Mouse (Mus musculus): Measurements from ENCODE around the gene Pign. TPM values are rescaled to one million over a fixed set of nuclear protein-coding genes. Genes with fewer than 3 reads are reported as not detected.

Gene Pign
- polyA plus RNA-seq, 1 experiment from 2014 or later, result 12.8 TPM

DNA sequence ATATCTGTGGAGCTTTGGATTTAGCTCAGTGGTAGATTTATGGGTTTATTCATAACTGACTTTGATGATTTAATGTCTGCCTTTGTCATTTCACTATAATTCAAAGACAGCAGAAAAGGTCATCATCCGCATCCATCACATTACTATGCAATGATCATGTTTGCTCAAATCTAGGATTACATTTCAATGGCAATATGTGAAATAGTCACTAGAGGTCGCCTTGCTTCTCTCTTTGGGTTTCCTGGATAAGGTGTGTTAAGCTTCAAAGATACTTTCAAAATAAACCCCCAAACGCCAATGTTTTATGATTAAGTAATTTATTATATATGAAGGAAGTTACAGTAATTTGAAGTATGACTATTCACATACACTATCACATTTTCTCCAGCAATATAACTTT, 3.5 kb downstream of the Pign start:
- 22% methylated on average over 3 of the region's 3 CpGs for WGBS
- Histone ChIP-seq H3K4me1 (peaks cover 5% of the 10 kb centered on the region; the same call in 1 of the 2 replicates), H3K36me3 (peaks cover 20% of the 10 kb centered on the region), H3K27me3 (ENCODE audit: insufficient read depth, poor library complexity, severe bottlenecking) (no peaks in the 10 kb centered on the region), H3K4me3 (no peak overlapping the region), H3K27ac (no peak overlapping the region), H3K9me3 (no peaks in the 10 kb centered on the region)
- no peak for DNase-seq (ENCODE audit: low spot score)

DNA sequence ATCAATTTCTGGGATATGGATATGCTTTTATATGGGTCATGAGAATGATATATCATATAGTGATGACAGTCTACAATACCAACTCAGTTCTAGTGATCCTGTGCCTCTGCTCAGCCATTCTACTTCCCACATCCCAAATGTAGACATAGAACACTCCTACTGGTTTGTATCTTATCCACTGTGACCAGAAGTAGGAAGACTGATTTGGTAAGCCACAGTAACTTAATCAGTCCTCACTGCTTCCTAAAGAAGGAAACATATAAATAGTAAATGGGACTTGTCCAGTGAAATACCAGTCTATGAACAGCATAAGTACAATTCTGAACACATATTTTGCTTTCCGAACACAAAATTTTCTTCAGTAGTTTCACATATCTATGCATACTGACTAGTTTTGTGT, 9.5 kb downstream of the Pign start:
- 96% methylated on average over 1 of the region's 1 CpGs for whole genome bisulfite sequencing
- no peak for DNase-seq (ENCODE audit: low spot score)
- H3K27ac ChIP-seq, result no peak overlapping the region

DNA sequence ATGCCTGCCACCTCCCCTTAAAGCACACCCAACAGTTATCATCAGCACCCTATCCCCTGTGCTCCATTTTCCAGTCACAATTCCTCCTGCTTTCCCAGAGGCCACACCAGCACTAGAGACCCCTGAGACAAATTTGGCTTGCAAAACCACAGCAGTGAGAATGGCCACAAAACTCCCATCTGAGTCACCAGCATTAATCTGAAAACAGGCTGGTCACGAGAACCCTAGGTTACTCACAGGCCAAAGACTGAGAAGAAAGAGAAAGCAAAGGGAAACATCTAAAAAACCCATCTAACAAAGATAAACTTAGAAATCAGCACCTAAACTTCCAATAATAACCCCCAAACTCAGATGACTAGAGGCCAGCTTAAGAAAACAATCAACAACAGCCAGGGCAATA, 12.8 kb downstream of the Pign start:
- Histone ChIP-seq H3K9me3 (no peaks in the 10 kb centered on the region), H3K27me3 (ENCODE audit: insufficient read depth, poor library complexity, severe bottlenecking) (no peaks in the 10 kb centered on the region), H3K4me1 (no peaks in the 10 kb centered on the region), H3K27ac (no peak overlapping the region), H3K4me3 (no peak overlapping the region), H3K36me3 (peaks cover 28% of the 10 kb centered on the region)
- WGBS, result 93% methylated on average over 1 of the region's 1 CpGs
- no peak for DNase-seq (ENCODE audit: low spot score)

More for the DNA sequence above, 9.5 kb downstream of the Pign start:
- Histone ChIP-seq H3K36me3 (peaks cover 30% of the 10 kb centered on the region), H3K4me1 (no peaks in the 10 kb centered on the region), H3K4me3 (no peak overlapping the region), H3K27me3 (ENCODE audit: insufficient read depth, poor library complexity, severe bottlenecking) (no peaks in the 10 kb centered on the region), H3K9me3 (no peaks in the 10 kb centered on the region)

DNA sequence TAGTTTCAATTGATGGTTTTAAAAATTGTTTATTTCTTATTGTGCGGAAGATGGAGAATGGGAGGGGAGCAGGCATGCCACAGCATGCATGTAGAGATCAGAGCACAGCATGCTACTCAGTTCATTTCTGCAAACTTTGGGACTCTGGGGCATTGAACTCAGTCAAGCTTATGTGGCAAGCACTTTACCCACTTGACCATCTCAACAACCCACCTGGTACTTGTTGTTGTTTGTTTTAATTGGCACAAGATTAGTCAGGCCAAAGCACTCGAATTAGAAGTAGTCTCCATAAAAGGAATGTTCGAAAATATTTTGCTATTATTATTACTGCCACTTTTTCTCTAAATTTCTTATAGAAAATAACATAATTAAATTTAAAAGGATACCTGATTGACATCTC, 19.4 kb downstream of the Pign start:
- 86% methylated on average over 3 of the region's 3 CpGs for WGBS
- Histone ChIP-seq H3K9me3 (no peaks in the 10 kb centered on the region), H3K27ac (no peak overlapping the region), H3K4me3 (no peak overlapping the region), H3K27me3 (ENCODE audit: insufficient read depth, poor library complexity, severe bottlenecking) (no peaks in the 10 kb centered on the region), H3K4me1 (no peaks in the 10 kb centered on the region), H3K36me3 (peaks cover 26% of the 10 kb centered on the region)
- no peak for DNase-seq (ENCODE audit: low spot score)

DNA sequence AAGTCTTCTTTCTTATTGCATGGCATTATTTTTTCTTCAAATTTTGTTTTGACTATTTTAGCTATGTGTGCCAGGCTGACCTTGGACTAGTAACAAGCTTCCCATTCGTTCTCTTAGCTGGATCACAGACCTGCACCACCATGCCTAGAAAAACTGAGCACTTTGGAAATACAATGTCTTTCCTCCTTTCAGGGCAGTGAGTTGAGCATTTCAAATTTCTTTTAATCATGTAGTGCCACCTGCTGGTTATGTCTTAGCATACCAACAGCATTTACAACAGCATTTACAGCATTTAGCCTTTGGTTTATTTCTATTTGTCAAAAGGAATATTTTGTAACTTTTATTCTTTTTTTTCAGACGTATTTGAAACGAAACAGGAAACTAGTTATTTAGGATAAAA, 33.0 kb downstream of the Pign start:
- Histone ChIP-seq H3K36me3 (peaks cover 4% of the 10 kb centered on the region; the same call in 1 of the 2 replicates), H3K27me3 (ENCODE audit: insufficient read depth, poor library complexity, severe bottlenecking) (no peaks in the 10 kb centered on the region), H3K27ac (no peak overlapping the region), H3K4me3 (no peak overlapping the region), H3K9me3 (no peaks in the 10 kb centered on the region), H3K4me1 (no peaks in the 10 kb centered on the region)
- 32% methylated on average over 3 of the region's 3 CpGs for WGBS
- no peak for DNase-seq (ENCODE audit: low spot score)

DNA sequence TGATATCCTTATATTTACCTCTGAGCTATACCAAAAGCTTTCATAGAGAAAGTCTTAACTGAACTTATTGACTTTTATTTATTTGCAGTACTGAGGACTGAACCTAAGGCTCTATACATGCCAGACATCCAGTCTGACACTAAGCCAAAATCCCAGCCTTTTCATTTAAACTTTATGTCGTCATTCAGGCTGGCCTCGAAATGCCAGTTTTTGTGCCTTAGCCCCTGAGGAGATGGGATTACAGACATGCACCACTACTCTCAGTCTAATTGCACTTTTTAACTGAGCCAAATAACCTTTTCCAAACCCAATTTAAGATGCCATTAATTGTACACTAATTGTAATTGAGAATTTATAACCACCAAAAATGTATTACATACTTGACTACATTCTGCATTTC, 73.8 kb downstream of the Pign start:
- no peak for DNase-seq (ENCODE audit: low spot score)
- whole genome bisulfite sequencing, result 93% methylated on average over 2 of the region's 2 CpGs
- Histone ChIP-seq H3K4me1 (no peaks in the 10 kb centered on the region), H3K4me3 (no peak overlapping the region), H3K36me3 (peaks cover 22% of the 10 kb centered on the region; the same call in 1 of the 2 replicates), H3K27ac (no peak overlapping the region), H3K27me3 (ENCODE audit: insufficient read depth, poor library complexity, severe bottlenecking) (no peaks in the 10 kb centered on the region), H3K9me3 (no peaks in the 10 kb centered on the region)

DNA sequence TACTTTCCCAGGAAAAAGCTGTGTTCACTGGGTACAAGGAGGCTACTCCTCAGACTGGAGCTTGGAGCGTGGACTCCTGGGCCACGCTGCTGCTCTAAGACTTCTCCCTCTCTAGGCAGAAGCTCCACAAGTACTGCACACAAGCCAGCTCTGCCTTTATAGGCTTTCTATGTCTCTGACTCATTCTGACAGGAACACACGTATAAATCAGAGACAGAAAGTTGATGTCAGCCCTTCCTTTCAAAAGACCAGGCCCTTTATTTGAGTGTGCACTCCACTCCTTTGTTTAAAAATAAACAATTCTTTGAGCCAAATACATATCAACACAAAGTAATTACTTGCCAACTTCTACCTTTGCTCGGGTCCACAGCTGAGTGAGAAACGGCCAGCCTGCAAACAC, 74.8 kb downstream of the Pign start:
- no peak for DNase-seq (ENCODE audit: low spot score)
- 86% methylated on average over 5 of the region's 5 CpGs for WGBS
- no peaks in the 10 kb centered on the region for H3K9me3 ChIP-seq
- H3K27ac ChIP-seq, result no peak overlapping the region
- no peaks in the 10 kb centered on the region for H3K4me1 ChIP-seq
- H3K36me3 ChIP-seq, result peaks cover 26% of the 10 kb centered on the region; the same call in 1 of the 2 replicates
- H3K4me3 ChIP-seq, result no peak overlapping the region
- no peaks in the 10 kb centered on the region for H3K27me3 ChIP-seq (ENCODE audit: insufficient read depth, poor library complexity, severe bottlenecking)

DNA sequence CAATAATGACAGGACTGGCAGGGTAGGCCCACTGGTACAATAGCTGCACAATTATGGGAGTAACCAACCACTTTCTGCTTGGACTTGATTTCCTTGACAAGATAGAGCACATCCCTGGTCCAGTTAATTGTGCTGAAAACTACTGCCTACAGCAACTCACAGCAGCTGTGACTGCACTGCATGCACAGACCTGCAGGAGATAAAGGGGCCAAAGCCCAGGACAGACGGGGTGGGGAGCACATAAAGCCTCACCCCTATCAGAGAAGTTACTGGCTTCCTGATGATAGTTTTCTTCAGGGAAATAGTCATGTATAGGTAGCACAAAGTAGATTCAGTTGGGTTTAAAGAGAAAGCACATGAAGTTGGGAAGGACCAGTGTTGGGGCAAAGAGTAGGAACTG, 80.7 kb downstream of the Pign start:
- DNase-seq (ENCODE audit: low spot score), result no peak
- Histone ChIP-seq H3K9me3 (no peaks in the 10 kb centered on the region), H3K4me3 (no peak overlapping the region), H3K27me3 (ENCODE audit: insufficient read depth, poor library complexity, severe bottlenecking) (no peaks in the 10 kb centered on the region), H3K4me1 (no peaks in the 10 kb centered on the region), H3K36me3 (peaks cover 35% of the 10 kb centered on the region), H3K27ac (no peak overlapping the region)
- WGBS, result 87% methylated on average over 1 of the region's 1 CpGs

DNA sequence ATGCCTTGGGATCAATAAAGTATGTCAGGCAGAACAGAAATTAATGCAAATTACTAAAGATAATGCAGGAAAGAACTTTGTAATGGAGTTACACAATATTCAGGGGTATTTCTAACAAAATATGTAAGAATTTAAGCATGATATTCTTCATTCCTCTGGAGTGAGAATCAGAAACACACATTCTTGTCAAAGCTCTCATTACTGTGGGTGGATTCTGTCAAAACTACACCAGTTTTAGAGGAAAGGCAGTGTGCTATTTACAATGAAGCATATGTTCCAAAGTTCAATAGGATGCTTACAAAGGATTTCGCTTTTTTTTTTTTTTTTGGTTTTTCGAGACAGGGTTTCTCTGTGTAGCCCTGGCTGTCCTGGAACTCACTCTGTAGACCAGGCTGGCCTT, 82.6 kb downstream of the Pign start:
- Histone ChIP-seq H3K9me3 (no peaks in the 10 kb centered on the region), H3K4me1 (no peaks in the 10 kb centered on the region), H3K4me3 (no peak overlapping the region), H3K36me3 (peaks cover 30% of the 10 kb centered on the region), H3K27me3 (ENCODE audit: insufficient read depth, poor library complexity, severe bottlenecking) (no peaks in the 10 kb centered on the region), H3K27ac (no peak overlapping the region)
- WGBS, result 89% methylated on average over 2 of the region's 2 CpGs
- DNase-seq (ENCODE audit: low spot score), result no peak

DNA sequence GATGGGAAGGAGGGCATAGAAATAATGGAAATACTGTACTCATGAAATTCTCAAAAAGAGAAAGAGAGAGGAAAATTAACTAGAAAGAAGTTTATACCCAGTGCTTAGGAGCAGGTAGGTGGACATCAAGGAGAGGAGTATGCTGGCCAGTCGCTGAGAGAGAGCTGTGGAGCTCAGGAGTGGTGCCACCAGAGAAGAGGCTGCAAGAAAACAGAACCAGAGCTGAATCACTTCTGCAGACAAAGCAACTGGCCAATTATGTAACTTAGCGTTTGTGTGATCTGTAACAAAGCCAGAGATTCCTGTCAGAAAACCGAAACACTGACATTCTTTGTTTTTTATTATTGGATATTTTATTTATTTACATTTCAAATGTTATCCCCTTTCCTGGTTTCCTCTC, 97.4 kb downstream of the Pign start:
- no peaks in the 10 kb centered on the region for H3K9me3 ChIP-seq
- peaks cover 16% of the 10 kb centered on the region; the same call in 1 of the 2 replicates for H3K36me3 ChIP-seq
- no peak for DNase-seq (ENCODE audit: low spot score)
- no peaks in the 10 kb centered on the region for H3K27me3 ChIP-seq (ENCODE audit: insufficient read depth, poor library complexity, severe bottlenecking)
- 79% methylated on average over 3 of the region's 3 CpGs for WGBS
- H3K4me1 ChIP-seq, result no peaks in the 10 kb centered on the region
- no peak overlapping the region for H3K27ac ChIP-seq
- H3K4me3 ChIP-seq, result no peak overlapping the region

DNA sequence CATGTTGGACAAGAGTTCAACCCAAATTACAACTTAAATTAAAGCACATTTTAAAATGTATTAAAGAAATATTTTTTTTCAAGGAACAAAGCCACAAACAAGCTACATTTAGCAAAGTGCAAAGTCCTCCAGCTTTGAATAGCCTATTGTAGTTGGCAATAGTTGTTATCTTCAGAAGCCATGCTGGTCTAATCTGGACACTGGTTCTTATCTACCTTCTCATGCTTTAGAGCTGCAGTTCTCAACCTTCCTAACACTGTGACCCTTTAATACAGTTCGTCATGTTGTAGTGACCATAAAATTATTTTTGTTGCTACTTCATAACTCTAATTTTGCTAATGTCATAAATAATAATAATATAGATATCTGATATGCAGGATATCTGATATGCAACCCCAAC, 99.2 kb downstream of the Pign start:
- no peaks in the 10 kb centered on the region for H3K9me3 ChIP-seq
- no peaks in the 10 kb centered on the region for H3K27me3 ChIP-seq (ENCODE audit: insufficient read depth, poor library complexity, severe bottlenecking)
- no peak overlapping the region for H3K27ac ChIP-seq
- H3K4me1 ChIP-seq, result no peaks in the 10 kb centered on the region
- no peak overlapping the region for H3K4me3 ChIP-seq
- peaks cover 16% of the 10 kb centered on the region; the same call in 1 of the 2 replicates for H3K36me3 ChIP-seq
- DNase-seq (ENCODE audit: low spot score), result no peak
- 67% methylated on average over 1 of the region's 1 CpGs for WGBS

DNA sequence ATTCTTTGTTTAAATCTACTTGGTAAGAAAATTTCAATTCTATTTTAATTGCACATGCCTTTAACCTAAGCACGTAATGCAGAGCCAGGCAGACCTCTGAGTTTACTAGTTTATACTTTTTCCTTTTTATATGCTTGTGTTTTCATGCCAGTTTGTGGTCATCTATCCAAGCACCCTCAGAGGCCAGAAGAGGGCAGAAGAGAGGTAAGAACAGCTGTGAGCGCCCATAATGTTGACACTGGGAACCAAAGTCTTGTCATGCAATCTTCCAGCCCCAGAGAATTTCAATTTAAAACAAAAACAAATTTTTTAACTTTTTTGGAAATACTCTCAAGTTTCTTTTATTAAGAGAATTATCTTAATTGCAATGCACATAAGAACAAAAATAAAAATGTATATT, 99.7 kb downstream of the Pign start:
- no peaks in the 10 kb centered on the region for H3K27me3 ChIP-seq (ENCODE audit: insufficient read depth, poor library complexity, severe bottlenecking)
- no peak overlapping the region for H3K4me3 ChIP-seq
- peaks cover 16% of the 10 kb centered on the region; the same call in 1 of the 2 replicates for H3K36me3 ChIP-seq
- WGBS, result 87% methylated on average over 2 of the region's 2 CpGs
- no peak for DNase-seq (ENCODE audit: low spot score)
- H3K27ac ChIP-seq, result no peak overlapping the region
- no peaks in the 10 kb centered on the region for H3K9me3 ChIP-seq
- no peaks in the 10 kb centered on the region for H3K4me1 ChIP-seq

DNA sequence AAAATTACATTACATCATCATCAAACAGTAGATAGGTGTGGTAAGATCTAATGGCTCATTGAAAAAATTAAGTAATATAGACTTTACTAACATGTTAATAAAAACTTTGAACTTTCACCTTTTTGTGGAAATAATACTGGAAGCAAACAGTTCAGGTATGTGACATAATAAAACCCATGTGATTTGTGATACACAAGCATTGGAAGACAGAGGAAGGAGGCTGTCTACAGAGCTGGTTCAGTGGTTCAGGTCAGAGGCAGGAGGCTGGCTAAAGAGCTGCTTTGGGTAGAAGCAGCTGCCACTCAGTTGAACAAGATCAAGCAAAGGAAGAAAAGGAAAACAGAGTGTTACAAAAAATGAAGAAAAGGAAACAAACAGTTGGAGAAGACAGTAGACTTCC, 107.4 kb downstream of the Pign start:
- no peaks in the 10 kb centered on the region for H3K4me1 ChIP-seq
- no peak for DNase-seq (ENCODE audit: low spot score)
- no peaks in the 10 kb centered on the region for H3K36me3 ChIP-seq
- H3K27me3 ChIP-seq (ENCODE audit: insufficient read depth, poor library complexity, severe bottlenecking), result no peaks in the 10 kb centered on the region
- H3K27ac ChIP-seq, result no peak overlapping the region
- no peak overlapping the region for H3K4me3 ChIP-seq
- H3K9me3 ChIP-seq, result no peaks in the 10 kb centered on the region

DNA sequence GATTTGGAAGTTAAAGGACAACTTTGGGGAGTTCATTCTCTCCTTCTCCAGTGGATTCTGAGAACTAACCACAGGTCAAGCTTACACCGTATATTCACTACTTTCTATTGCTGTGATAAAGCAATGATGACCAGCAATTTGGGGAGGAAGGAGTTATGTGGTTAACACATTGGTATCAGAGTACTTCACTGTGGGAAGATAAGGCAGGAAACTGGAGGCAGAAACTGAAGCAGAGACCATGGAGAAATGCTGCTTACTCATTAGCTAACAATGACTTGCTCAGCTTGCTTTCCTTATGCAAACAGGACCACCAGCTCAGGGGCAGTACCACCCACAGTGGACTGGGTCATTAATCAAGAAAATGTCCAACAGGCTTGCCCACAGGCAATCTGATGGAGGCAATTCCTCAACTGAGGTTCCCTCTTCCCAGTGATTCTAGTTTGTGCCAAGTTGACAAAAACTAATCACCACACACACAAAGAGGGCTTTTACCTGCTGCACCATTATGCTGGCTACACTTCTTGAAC, 108.2 kb downstream of the Pign start:
- WGBS, result 31% methylated on average over 1 of the region's 1 CpGs
- no peak overlapping the region for H3K27ac ChIP-seq
- no peaks in the 10 kb centered on the region for H3K4me1 ChIP-seq
- no peak overlapping the region for H3K4me3 ChIP-seq
- no peak for DNase-seq (ENCODE audit: low spot score)
- H3K36me3 ChIP-seq, result no peaks in the 10 kb centered on the region
- no peaks in the 10 kb centered on the region for H3K9me3 ChIP-seq
- H3K27me3 ChIP-seq (ENCODE audit: insufficient read depth, poor library complexity, severe bottlenecking), result no peaks in the 10 kb centered on the region

Data from heart, embryonic 10.5 days (tissue).